Mouse (Mus musculus): ENCODE data around the gene Obox6.

Gene Obox6

DNA sequence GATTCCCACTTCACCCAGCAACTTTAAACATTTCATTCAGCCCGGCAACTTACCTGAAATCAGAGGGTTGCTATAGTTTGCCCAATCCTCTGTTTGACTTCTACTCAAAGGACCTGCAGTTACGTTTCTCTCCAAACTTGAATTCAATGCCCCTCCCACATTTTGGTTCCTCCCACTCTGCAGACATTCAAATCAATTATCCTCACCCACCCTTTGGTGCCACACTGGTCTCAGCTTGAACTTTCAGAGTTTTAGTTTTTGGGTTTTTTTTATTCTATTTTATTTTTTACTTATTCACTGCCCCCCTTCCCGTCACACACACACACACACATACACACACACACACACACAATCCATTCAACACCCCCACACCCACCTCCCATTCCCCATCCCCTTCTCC lies at the start of gene Obox6:
Obox6 (minus strand) TSS at position 101 of the 400 bp plus-strand sequence.
- DNase-seq = no peak

DNA sequence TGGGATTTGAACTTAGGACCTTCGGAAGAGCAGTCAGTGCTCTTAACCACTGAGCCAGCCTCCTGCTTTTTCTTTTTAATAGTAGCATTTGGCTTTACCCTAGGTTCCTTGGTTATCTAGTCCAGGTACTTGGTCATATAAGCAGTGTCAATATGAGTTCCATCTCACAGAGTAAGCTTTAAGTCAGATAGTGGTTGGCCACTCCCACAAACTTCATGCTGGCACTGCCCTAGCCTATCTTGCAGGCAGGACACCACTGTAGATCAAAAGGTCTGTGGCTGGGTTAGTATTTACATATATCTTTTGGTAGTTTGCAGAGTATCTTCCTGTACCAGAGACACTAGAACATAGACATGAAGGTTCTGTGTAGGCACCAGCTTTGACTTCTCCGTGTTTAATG lies 44.6 kb upstream of the Obox6 start:
- DNase-seq = no peak

DNA sequence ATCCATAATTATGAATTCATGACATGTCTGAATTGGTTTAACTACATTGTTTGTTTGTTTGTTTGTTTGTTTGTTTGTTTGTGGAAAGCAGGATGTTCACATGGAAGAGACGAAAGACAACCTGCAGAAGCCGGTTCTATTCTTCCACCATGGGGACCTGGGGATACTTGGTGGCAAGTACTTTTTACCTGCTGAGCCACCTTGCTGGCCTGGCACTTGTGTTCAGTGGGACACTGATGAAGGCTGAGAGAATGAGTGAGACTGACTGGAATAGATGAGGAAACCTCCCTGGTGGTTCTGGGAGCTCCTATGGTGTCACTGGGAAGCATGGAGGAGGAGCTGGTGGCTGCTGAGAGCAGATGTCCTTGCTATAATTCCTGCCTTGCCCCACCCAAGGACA lies 42.8 kb upstream of the Obox6 start, which contains the start of gene Crxos:
Crxos (plus strand) TSS at position 301 of the 400 bp plus-strand sequence.
- DNase-seq = no peak

DNA sequence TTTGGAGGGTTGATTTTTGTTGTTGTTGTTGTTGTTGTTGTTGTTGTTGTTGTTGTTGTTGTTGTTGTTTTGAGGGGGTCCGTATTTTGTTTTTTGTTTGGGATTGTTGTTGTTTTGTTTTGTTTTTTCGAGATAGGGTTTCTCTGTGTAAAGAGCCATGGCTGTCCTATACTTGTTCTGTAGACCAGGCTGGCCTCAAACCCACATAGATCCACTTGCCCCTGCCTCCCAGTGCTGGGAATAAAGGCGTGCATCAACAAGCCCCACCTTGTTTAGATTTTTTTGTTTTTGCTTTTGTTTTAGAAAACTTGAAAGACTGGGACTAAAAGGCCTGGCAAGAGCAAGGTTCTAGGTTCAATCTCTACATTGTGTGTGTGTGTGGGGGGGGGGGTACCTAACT lies 42.4 kb upstream of the Obox6 start:
- DNase-seq = no peak

DNA sequence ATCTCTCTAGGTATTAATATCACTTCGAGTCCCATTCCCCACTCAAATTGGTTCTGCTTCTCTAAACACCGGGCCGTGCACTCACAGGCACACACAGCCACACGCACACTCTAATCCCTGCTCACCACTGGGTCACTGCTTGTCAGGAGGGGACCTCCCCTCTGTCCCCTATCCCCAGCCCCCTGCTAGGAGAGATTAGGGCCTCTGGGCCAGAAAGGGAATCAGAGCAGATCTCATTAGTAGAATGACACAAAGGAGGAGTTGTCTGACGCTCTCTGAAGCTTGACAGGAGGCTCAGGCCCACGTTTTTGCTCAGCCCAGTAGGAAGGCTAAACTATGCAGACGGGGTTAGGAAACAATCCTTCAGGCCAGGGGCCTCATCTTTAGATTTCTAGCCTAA lies 41.9 kb upstream of the Obox6 start:
- no peak for DNase-seq

DNA sequence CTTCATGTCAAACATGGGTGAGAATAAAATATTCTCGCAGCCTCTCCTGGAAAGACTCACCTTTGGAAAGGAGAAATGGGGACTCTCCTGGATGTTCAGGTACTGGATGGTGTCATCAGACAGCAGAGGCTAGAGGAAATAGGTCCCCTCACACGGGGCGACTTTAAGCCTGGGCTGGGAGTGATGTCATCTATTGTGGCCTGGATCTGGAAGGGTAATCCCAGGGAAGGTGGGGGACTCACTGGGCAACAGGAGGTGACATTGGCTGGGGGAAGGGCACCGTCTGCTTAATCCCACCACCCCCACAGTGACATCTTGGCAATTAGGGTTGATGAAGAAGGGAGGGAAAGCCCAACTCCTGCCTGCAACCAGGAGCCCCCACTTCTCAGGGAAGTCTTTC lies 40.3 kb upstream of the Obox6 start, which contains the start of gene Crx:
Crx (minus strand) TSS at position 213 of the 400 bp plus-strand sequence.
- no peak for DNase-seq

DNA sequence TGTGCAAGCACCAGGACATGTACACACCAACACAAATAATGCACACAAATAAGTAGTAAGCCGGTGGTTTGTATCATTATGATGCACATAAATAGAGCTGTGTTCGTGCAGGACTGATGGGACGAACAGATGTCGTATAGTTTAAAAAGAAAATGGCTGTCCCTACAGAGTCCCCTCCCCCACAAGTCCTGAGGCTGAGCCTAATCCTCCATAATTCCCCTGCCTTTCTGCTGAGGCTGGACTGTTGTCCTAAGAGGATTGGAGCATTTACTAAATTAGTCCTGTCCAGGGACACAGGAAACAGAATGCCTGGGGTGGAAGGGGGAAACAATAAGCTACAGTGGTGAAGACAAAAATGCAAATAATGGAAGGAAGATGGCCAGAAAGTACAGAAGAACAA lies 24.6 kb upstream of the Obox6 start:
- DNase-seq = no peak

DNA sequence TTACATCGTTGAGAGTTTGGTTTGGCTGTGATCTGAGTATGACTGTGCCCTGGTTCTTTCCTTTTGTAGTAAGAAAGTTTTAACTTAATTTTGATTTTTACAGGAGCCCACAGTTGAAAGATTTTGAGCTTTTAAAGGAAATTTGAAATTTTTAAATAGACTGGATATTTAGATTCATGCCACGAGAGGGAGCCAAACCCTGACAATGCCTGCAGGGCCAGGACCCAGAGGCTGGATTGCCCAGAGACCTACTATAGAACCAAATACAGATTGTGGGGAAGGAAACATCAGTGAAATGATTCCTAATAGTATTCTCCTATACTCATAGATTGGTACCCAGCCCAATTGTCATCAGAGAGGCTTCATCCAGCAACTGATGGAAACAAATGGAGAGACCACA lies 20.2 kb upstream of the Obox6 start:
- no peak for DNase-seq

Data from layer of hippocampus, adult 9-11 months (tissue).